Mouse (Mus musculus): ENCODE measurements at regions not wholly inside any gene's neighbourhood (a gene's known extent, or its start where the extent isn't known, plus 50 kb on each side); places are given as distances from the start of the nearest gene placed in this dataset.

DNA sequence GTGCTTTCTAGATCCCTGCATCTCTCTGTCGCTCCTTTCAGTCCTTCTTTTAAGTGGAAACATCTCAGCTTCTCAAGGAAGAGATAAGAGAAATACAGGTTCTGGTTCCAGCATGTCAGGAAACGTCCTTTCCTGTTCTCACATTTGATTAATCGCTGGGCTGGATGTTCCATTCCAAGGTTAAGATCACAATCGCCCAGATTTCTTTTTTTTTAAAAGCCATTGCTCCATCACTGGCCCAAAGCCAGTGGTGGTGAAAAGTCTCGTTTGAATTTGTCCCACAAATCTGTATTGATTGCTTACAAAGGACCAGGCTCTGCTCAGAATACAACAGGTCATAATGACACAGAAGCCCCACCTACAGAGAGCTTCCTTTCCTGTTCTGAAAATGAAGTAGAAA is 281.2 kb upstream of the Tank start:
- no peak overlapping the region for H3K4me3 ChIP-seq (replicated peaks in 1 of 3; ENCODE audit: low read depth in 2 of 3, low read length in 2 of 3, poor library complexity in 1 of 3)
- H3K9ac ChIP-seq (ENCODE audit: insufficient read depth, low read depth), result no peak overlapping the region
- no peaks in the 10 kb centered on the region for H3K9me3 ChIP-seq (replicated peaks; ENCODE audit: low read length)
- no peaks in the 10 kb centered on the region for H3K36me3 ChIP-seq (replicated peaks in 1 of 2; ENCODE audit: control insufficient read depth in 1 of 2, insufficient read depth in 1 of 2, low read length in 1 of 2)
- DNase-seq (ENCODE audit: extremely low read depth), result no peak
- no peaks in the 10 kb centered on the region for H3K79me2 ChIP-seq (replicated peaks; ENCODE audit: control insufficient read depth, extremely low read depth, insufficient read depth, poor library complexity, severe bottlenecking)
- no peaks in the 10 kb centered on the region for H3K27me3 ChIP-seq (replicated peaks)
- dilution Hi-C loops (cut with MboI; ENCODE audit: extremely low pct_ligation_motif_present, extremely low pct_unique_long_range_greater_than_20kb, low sequenced_read_pairs), result no loop called here
- in situ Hi-C loops (cut with MboI; ENCODE audit: low pct_ligation_motif_present, low pct_unique_long_range_greater_than_20kb, low sequenced_read_pairs), result no loop called here
- H3K4me2 ChIP-seq (ENCODE audit: insufficient read depth, low read depth, poor library complexity, severe bottlenecking), result no peak overlapping the region
- H3K27ac ChIP-seq (ENCODE audit: insufficient read depth, low read depth), result no peak overlapping the region
- TF ChIP-seq MXI1 (IDR thresholded peaks at IDR 0.05; ENCODE audit: low read depth, low read length) (no peak), CHD2 (IDR thresholded peaks at IDR 0.05; ENCODE audit: low read length) (no peak), MYC (IDR thresholded peaks at IDR 0.05; ENCODE audit: low read depth, low read length) (no peak), ZC3H11A (IDR thresholded peaks at IDR 0.05; ENCODE audit: low read depth, low read length) (no peak), RCOR1 (conservative IDR thresholded peaks at IDR 0.05; ENCODE audit: low read depth, low read length) (no peak), CHD1 (IDR thresholded peaks at IDR 0.05; ENCODE audit: low read depth, low read length) (no peak), SMC3 (IDR thresholded peaks at IDR 0.05; ENCODE audit: low read depth, low read length) (no peak), MAX (IDR thresholded peaks at IDR 0.05; ENCODE audit: low read length) (no peak), BHLHE40 (IDR thresholded peaks at IDR 0.05; ENCODE audit: low read depth, low read length) (no peak), MAFK (IDR thresholded peaks at IDR 0.05; ENCODE audit: insufficient replicate concordance, low read length) (no peak), EP300 (IDR thresholded peaks at IDR 0.05; ENCODE audit: low read length) (no peak), USF2 (conservative IDR thresholded peaks at IDR 0.05; ENCODE audit: low read depth, low read length) (no peak), JUN (IDR thresholded peaks at IDR 0.05; ENCODE audit: insufficient read depth, low read depth, low read length) (no peak), NELFE (IDR thresholded peaks at IDR 0.05; ENCODE audit: low read depth, low read length) (no peak), ELF1 (IDR thresholded peaks at IDR 0.05; ENCODE audit: low read depth, low read length) (no peak), TCF12 (IDR thresholded peaks at IDR 0.05; ENCODE audit: low read depth, low read length) (no peak), GABPA (IDR thresholded peaks at IDR 0.05; ENCODE audit: insufficient replicate concordance, low read depth, low read length) (no peak), RAD21 (IDR thresholded peaks at IDR 0.05; ENCODE audit: low read depth, low read length) (no peak), TBP (conservative IDR thresholded peaks at IDR 0.05; ENCODE audit: low read depth, low read length) (no peak)
- H3K4me1 ChIP-seq (ENCODE audit: control insufficient read depth in 1 of 2, insufficient read depth in 2 of 2), result no peaks in the 10 kb centered on the region

DNA sequence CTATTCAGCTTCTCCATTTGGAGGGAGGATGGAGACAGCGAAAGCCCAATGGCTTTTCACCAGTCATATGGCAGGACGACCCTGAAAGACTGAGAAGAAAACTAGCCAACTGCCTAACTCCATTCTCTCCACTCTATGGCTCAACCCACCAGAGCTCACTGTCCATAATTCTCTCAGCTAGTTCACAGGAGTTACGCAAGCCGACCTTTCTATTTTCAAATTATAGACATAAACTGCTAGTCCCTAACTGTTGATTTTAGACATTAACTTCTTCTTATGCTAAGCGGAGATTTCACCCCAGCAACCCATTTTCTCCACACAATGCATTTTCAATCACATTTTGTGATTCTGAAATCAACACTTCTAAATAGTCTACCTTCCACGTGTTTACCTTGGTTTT is 281.8 kb upstream of the Tank start:
- Histone ChIP-seq H3K27ac (ENCODE audit: insufficient read depth, low read depth) (no peak overlapping the region), H3K79me2 (replicated peaks; ENCODE audit: control insufficient read depth, extremely low read depth, insufficient read depth, poor library complexity, severe bottlenecking) (no peaks in the 10 kb centered on the region), H3K9me3 (replicated peaks; ENCODE audit: low read length) (no peaks in the 10 kb centered on the region), H3K4me3 (replicated peaks in 1 of 3; ENCODE audit: low read depth in 2 of 3, low read length in 2 of 3, poor library complexity in 1 of 3) (no peak overlapping the region), H3K27me3 (replicated peaks) (no peaks in the 10 kb centered on the region), H3K9ac (ENCODE audit: insufficient read depth, low read depth) (no peak overlapping the region), H3K4me2 (ENCODE audit: insufficient read depth, low read depth, poor library complexity, severe bottlenecking) (no peak overlapping the region), H3K36me3 (replicated peaks in 1 of 2; ENCODE audit: control insufficient read depth in 1 of 2, insufficient read depth in 1 of 2, low read length in 1 of 2) (no peaks in the 10 kb centered on the region), H3K4me1 (ENCODE audit: control insufficient read depth in 1 of 2, insufficient read depth in 2 of 2) (no peaks in the 10 kb centered on the region)
- in situ Hi-C loops (cut with MboI; ENCODE audit: low pct_ligation_motif_present, low pct_unique_long_range_greater_than_20kb, low sequenced_read_pairs) (no loop called here), dilution Hi-C loops (cut with MboI; ENCODE audit: extremely low pct_ligation_motif_present, extremely low pct_unique_long_range_greater_than_20kb, low sequenced_read_pairs) (no loop called here)
- DNase-seq (ENCODE audit: extremely low read depth), result no peak
- TF ChIP-seq GABPA (IDR thresholded peaks at IDR 0.05; ENCODE audit: insufficient replicate concordance, low read depth, low read length) (no peak), CHD1 (IDR thresholded peaks at IDR 0.05; ENCODE audit: low read depth, low read length) (no peak), MYC (IDR thresholded peaks at IDR 0.05; ENCODE audit: low read depth, low read length) (no peak), JUN (IDR thresholded peaks at IDR 0.05; ENCODE audit: insufficient read depth, low read depth, low read length) (no peak), ZNF384 (IDR thresholded peaks at IDR 0.05; ENCODE audit: low read depth, low read length) (no peak), KAT2A (IDR thresholded peaks at IDR 0.05; ENCODE audit: insufficient replicate concordance, low read length) (no peak), ELF1 (IDR thresholded peaks at IDR 0.05; ENCODE audit: low read depth, low read length) (no peak)
